Mouse (Mus musculus): ENCODE results near the gene Zcchc4. TPM values are rescaled to one million over a fixed set of nuclear protein-coding genes. Genes with fewer than 3 reads are reported as not detected.

The Zcchc4 gene
- polyA plus RNA-seq, 1 experiment = 3.4 TPM

DNA sequence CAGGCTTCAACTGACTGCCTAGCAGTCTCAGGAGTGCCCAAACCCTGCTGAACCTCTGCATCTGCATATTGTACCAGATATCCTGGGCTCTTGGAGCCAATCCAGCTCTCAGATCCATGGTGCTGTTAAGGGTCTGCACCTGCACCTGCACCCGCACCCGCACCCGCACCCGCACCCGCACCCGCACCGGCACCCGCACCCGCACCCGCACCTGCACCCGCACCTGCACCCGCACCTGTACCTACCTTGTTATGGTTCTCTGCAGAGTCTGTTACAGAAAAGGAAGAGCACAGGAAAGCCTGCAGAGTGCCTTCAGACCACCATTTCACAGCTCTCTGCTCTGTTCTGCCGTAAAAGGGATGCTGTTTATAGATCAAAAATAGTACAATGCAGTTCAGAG, 96.8 kb downstream of the Zcchc4 start:
- TF ChIP-seq POLR2A (IDR thresholded peaks at IDR 0.05; ENCODE audit: low read depth, low read length) = no peak
- no peak for TF ChIP-seq CTCF (IDR thresholded peaks at IDR 0.05; ENCODE audit: extremely low read depth, insufficient read length, insufficient replicate concordance, low read depth, low read length)
- no peaks in the 10 kb centered on the region for H3K27me3 ChIP-seq (ENCODE audit: control insufficient read depth, insufficient read depth, low read length)
- no peaks in the 10 kb centered on the region for H3K4me1 ChIP-seq (ENCODE audit: control insufficient read depth, insufficient read depth, insufficient read length, low read length)
- H3K4me3 ChIP-seq (ENCODE audit: low read depth, low read length) = no peak overlapping the region
- no peak overlapping the region for H3K27ac ChIP-seq (ENCODE audit: insufficient read depth, low read depth, low read length)
- peaks cover 13% of the 10 kb centered on the region for H3K36me3 ChIP-seq (ENCODE audit: control insufficient read depth, insufficient read depth, low read length)
- WGBS = 87% methylated on average over 13 of the region's 13 CpGs

Other genes with a start within 250 kb of the Zcchc4 start
- 0.47 and 0.86 TPM in 2 replicates for gene Lgi2, start 208.9 kb upstream of the Zcchc4 start, polyA plus RNA-seq (2012; rRNA removed)
- 1.9 and 4.1 TPM in 2 replicates for gene Sepsecs, start 105.7 kb upstream of the Zcchc4 start, polyA plus RNA-seq (2012; rRNA removed)
- 62.1 and 149 TPM in 2 replicates for gene Pi4k2b, start 33.8 kb upstream of the Zcchc4 start, polyA plus RNA-seq (2012; rRNA removed)
- 1.5 and 4.6 TPM in 2 replicates for gene Anapc4, start 58.6 kb downstream of the Zcchc4 start, polyA plus RNA-seq (2012; rRNA removed)

Measured in small intestine, adult 2 months (tissue).